Mouse (Mus musculus) erythroblast, embryonic 14.5 days (primary cell): ENCODE results near the gene Tnrc6a.

Source experiments
- GATA1 ChIP-seq: IDR thresholded peaks from 2 replicates; pipeline ENCODE4 v1.6.1; 2012; ENCODE audit warnings: low read length, inconsistent platforms, mixed read lengths
- TAL1 ChIP-seq: IDR thresholded peaks from 3 replicates; pipeline ENCODE4 v1.6.1; 2012; ENCODE audit warnings: low read length, inconsistent platforms, mixed read lengths

GRCm38 (mm10) chr7:123108058-123109055, 15.3 kb upstream of the Tnrc6a start:
- TF ChIP-seq TAL1 (no peak), GATA1 (no peak)
